Mouse (Mus musculus) forelimb bud, embryonic 11.5 days (tissue): ENCODE results near the gene Olfr782.
"Not testable (repeated sequence)": the region's sequence is repeated elsewhere in the genome, so short reads cannot be mapped to it uniquely, and the experiment has no call there.

ENCODE experiments used
- DNase-seq: peaks from one replicate; pipeline ENCODE4 v3.0.0-alpha.2; 2012; ENCODE audit warnings: low read depth, low spot score

Gene Olfr782

DNA sequence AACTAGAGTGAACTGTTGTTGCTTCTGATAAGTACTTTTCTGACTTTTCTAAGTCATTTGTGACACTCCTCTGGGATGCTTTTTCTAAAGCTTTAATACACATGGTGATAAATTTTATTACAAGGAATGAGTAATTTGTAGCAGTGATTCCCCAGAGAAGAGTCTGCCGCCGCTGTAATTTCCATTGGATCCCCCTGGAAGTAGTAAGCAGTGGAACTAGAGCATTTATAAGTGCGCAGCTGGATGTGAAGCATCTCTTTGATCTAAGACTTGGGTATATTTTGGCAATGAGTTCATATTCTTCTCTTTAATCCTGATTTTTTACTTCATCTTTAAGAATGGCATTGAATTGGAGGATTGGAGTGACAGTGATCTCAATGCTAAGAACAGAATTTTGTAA, at the start of gene Olfr782:
Gene Olfr782, plus strand, starts transcription at position 301 of the 400 bp plus-strand sequence.
- DNase-seq: no peak

DNA sequence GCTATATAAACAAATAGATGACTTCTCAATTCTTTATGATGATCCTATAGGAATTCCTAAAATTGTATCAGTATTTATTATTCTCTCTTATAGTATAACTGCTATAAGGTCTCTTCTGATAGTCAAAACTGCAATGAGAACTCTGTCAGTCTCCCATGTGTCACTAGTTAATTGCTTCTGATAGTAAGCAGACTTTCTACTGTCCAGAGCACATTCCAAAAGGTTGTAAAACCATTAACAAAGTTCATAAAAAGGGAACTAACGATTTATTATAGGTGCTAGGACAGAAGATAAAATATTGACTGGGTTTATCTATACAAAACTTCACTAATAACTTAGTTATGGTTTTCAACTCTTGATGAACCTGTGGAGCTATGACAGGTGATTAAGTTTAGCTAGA, 35.7 kb upstream of the Olfr782 start:
- not testable (repeated sequence) for DNase-seq

DNA sequence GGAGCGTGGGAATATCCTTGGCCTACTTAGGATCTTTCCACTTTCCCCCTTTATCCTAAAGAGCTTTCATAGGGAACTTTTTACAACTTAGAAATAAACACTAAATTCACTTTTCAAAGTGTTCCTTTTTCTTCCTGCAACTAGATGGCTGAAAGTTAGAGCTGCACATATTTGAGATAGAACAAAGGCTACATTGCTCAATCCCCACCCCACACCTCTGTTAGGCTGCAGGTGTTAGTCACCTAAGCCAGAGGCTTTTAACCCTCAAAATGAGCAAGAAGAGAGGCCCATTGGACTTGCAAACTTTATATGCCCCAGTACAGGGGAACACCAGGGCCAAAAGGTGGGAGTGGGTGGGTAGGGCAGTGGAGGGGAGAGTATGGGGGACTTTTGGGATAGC, 35.1 kb upstream of the Olfr782 start:
- DNase-seq: not testable (repeated sequence)

DNA sequence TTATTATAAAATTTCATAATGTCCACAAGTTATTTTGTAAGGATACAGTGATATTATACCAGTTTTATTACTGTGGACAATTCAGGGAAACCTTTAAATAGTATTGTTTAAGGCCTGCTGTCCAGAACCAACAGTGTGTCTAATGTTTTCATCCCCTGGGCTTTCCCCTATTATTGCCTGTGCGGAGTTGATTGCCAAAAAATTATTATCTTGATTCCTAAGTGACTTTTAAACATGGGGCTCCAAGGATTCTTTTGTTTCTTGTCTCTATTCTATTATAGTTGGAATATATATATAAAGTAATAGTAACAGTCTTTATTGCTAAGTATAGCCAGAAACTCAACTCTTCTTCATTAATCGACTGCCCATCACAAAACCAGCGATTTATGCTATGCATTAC, 30.8 kb upstream of the Olfr782 start, which contains the start of gene Olfr780:
Gene Olfr780, plus strand, starts transcription at position 301 of the 400 bp plus-strand sequence.
- no peak for DNase-seq

DNA sequence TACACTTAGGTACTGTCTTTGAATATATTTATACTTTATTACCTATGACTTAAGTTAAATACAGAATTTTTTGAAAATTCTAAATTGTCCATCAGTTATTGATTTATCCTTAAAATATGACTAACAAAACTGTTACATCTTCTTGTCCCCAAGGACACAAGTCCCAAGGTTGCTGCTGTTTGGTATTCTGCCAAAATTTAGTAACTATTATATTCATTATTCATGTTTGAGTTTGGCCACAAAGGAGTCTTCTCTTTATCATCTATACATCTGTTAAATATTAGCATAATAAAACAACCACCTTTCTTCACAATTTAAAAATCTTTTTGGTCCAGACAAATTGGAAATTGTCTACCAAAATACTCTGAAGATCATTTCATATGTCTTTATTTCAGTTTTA, 20.1 kb upstream of the Olfr782 start, which contains the start of gene Olfr781:
Gene Olfr781, plus strand, starts transcription at position 301 of the 400 bp plus-strand sequence.
- no peak for DNase-seq

GRCm38 (mm10) chr10:129352475-129352874, 3.8 kb downstream of the Olfr782 start:
- not testable (repeated sequence) for DNase-seq

- not testable (repeated sequence) for DNase-seq
Measured at GRCm38 (mm10) chr10:129356496-129356895, 7.8 kb downstream of the Olfr782 start.

- DNase-seq: no peak
Measured at GRCm38 (mm10) chr10:129357307-129357706, 8.7 kb downstream of the Olfr782 start.

DNA sequence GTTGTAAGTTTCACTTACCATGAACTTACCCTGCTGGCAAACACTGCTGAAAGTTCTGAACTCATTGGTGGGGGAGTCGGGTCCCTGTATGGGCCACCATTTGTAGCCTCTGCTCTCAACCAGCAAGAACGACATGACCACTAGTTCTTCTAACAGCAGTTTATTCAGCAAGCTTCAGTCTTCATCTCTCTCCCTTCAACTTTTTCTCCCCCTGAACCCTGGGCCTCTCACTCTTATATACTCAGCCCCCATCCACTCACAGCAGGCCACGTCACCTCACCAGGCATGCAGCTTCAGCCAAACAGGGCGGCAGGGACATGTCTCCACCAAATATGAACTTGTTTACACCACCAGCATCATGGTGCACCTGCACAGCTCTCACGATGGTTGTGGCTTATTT, 25.4 kb downstream of the Olfr782 start:
- DNase-seq: not testable (repeated sequence)

DNA sequence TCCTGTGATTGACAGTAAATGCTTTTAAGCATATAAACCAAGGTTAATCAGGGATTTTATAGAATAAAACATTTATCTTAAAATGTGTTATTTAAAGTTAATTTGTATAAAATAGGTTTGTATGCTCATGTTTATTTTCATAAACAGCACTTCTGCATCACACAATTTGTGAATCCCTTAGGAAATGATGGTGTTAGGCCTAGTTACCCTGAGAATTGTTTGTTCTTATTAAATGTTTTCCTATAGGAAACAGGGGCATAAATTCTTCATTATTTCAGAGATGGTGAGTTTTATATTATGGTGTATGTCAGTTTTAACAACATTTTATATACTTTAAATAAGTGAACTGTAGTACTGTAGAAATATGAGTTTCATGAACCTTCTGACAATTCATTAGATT, 35.1 kb downstream of the Olfr782 start, which contains the start of gene Olfr784:
Gene Olfr784, plus strand, starts transcription at position 301 of the 400 bp plus-strand sequence.
- no peak for DNase-seq

- no peak for DNase-seq
Measured at GRCm38 (mm10) chr10:129400892-129401291, 52.2 kb downstream of the Olfr782 start.
